Mouse (Mus musculus) layer of hippocampus, adult 2 months (tissue): ENCODE results near the gene Rtl10. TPM values are rescaled to one million over a fixed set of nuclear protein-coding genes. Genes with fewer than 3 reads are reported as not detected.

Source experiments
- DNase-seq, 2 experiments: peaks; one replicate each; pipeline ENCODE4 v3.0.0; 2022; ENCODE audit warnings: low spot score in 2 of 2
- H3K27ac ChIP-seq: fragments of 200-600 bp; 2 replicates; pipeline ENCODE4 v1.8.1; 2022
- H3K4me3 ChIP-seq: fragments of 200-600 bp; 2 replicates; pipeline ENCODE4 v1.8.1; 2022; ENCODE audit warnings: mild to moderate bottlenecking
- CTCF ChIP-seq: fragments of 200-600 bp; conservative IDR thresholded peaks from 2 replicates; pipeline ENCODE4 v1.8.1; 2022; ENCODE audit warnings: antibody characterized with exemption, mild to moderate bottlenecking, moderate library complexity
- long read RNA-seq, 2 experiments: library from polyadenylated mRNA; stranded (forward); transcript quantifications; one replicate each; pipeline ENCODE4 v2.0.0; 2021; ENCODE audit warnings: borderline mapping rate in 2 of 2
- total RNA-seq, 2 experiments: library from RNA; stranded (reverse); gene quantifications; 2 replicates each; pipeline ENCODE4 v1.2.3; 2021

The Rtl10 gene
- total RNA-seq = 10 to 100 TPM in 1 of 2 experiments, 1 to 10 TPM in 1; 7.0 to 11.4 TPM
- long read RNA-seq, experiment 1 = 0 reads
- long read RNA-seq, experiment 2, partial matches to known transcripts = 1 of 1 reads
- long read RNA-seq, experiment 2, other reads (novel, unspliced or antisense) = 0 of 1 reads

DNA sequence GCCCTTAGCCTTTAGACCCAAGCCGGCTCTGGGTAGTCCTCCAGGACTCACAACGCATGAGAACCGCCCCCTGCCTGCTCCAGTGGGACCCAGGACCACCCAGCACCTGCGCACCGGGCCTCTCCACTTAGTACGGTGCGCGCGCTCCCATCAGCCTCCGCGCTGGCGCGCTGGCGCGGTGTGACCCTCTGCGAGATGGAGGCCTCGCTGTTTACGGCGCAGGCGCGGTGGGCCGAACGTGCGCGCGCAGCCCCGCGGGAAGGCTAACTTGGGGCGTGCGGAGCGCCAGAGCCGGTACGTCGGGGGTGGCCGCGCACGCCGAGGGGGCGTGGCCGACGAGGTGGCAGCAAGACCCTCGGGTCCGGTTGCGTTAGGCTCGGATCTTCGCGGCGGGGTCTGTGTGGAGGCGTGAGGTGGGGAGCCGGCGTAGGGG, at the start of gene Rtl10, which contains the start of gene Gnb1l:
Gene Rtl10 (plus strand): TSS at position 344 of the 433 bp plus-strand sequence.
Gene Gnb1l (plus strand): TSS at position 156 of the 433 bp plus-strand sequence.
- no peak for TF ChIP-seq CTCF
- Histone ChIP-seq H3K4me3 (peak within 1 kb of the TSS; percentile 91), H3K27ac (peak within 1 kb of the TSS; percentile 94)
- peak; percentile 93 to 97 for DNase-seq

DNA sequence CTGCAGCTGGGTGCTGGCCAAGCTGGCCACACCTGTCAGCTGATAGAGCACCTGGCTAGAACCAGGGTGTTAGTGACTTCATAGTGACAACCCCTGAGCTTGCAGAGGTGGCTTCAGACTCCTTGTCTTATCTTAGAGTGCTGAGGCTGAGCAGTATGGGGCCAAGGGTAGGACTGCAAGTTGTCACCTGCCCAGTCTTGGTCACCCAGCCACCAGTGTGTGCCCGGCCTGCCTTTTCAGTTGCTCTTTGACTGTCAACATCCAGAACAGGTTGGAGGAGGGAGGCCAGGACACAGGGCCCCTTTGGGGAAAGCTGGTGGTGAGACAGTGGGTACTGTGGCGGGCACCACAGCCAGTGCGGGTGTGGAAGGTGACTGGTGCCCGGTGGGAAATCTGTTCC, 49.7 kb upstream of the Rtl10 start:
- H3K4me3 ChIP-seq = no peak overlapping the region
- DNase-seq = no peak
- no peak overlapping the region for H3K27ac ChIP-seq
- TF ChIP-seq CTCF = no peak

DNA sequence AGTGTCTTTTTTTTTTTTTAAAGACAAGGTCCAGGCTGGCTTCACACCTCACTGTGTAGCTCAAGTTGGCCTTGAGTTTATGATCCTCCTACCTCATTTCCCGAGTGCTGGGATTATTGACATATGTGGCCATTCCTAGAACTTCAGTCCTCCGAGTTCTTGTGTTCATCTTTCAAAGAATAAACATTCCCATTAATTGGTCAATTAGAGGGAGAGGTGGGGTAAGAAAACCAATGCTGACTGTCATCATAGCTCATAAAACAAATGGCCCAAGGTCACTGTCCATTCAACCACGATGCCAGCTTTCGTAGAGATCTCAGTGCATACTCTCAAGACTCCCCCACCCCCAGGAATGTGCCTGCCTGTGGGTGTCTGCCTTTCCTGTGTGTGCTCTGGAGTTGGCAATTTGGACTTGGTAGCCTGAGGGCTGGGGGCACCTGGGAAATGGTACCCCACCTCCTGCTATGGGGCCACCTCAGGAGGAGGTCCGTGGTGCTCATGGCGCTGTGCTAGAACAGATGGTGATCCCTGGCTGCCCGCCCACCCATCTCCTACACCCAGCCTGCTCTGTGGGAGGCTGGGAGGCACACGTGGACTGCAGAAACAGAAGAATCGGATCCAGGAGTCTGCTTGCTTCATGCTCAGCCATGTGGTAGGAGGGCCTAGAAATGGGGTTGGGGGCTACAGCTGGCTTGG, 47.1 kb upstream of the Rtl10 start:
- peak overlapping the region; percentile 93 for H3K27ac ChIP-seq
- no peak for TF ChIP-seq CTCF
- DNase-seq = peak; percentile 82
- H3K4me3 ChIP-seq = no peak overlapping the region

DNA sequence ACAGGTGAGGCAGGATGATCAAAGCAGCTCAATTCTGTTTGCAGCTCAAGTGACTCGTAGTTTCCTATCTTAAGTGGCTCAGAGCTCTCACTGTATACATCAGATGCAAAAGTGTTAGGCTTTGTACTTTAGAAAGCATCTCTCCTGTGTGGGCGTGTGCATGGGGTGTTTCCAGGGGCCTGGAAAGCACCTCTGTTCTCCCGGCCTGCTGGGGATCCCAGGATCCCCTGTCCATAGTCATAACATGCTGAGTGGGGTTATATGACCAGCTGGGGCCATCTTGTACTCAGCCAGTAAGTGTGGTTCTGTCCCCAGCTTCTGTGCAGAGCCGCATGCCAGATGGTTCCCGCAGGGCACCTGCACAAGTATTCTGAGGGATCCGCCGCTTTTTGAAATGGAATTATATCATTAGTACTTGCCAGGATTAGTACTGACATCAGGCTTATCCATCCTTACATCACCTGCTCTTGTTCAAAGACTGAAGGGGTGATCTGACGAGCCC, 46.3 kb upstream of the Rtl10 start:
- TF ChIP-seq CTCF = no peak
- peak overlapping the region; percentile 93 for H3K27ac ChIP-seq
- no peak overlapping the region; the same call in 1 of the 2 replicates for H3K4me3 ChIP-seq
- peak; percentile 32 to 58 for DNase-seq

DNA sequence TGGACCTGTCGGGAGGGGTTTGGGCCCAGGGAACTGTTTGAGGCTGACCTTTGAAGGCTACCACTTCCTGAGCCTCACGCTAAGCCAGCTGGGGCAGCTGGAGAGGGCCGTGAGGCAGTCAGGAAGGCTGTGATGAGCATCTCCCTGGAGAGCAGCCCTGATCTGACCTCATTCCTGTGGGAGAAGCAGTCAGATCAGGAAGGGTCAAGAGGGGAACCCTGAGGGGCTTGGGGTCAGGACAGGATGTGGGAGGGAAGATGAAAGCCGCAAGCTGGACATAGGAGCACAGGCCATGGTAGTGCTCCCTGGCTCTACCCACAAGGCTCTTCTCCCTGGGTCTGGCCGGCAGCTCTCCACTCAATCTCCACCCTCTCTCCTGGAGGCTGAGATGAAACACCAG, 44.9 kb upstream of the Rtl10 start:
- TF ChIP-seq CTCF = no peak
- DNase-seq = no peak
- Histone ChIP-seq H3K4me3 (no peak overlapping the region), H3K27ac (peak overlapping the region; percentile 93)

DNA sequence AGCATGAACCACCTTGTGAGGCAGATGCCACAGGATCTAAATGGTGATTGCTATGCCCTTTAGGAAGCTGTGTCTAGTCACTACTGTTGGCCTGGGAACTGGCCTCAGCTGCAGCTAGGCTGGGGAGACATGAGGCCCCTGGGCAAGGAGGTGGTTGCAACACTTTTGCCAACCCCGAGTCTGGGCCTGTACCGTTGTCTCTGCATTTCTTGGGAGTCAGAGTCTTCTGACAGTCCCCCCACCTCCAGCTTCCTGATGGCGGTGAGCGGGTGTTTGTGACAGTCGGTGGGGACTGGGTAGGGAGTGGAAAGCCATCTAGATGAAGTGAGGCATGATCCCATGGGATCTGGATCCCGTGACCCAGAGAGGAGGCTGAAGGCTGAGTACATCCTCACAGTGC, 43.3 kb upstream of the Rtl10 start:
- no peak overlapping the region for H3K27ac ChIP-seq
- DNase-seq = no peak
- H3K4me3 ChIP-seq = no peak overlapping the region
- TF ChIP-seq CTCF = no peak

DNA sequence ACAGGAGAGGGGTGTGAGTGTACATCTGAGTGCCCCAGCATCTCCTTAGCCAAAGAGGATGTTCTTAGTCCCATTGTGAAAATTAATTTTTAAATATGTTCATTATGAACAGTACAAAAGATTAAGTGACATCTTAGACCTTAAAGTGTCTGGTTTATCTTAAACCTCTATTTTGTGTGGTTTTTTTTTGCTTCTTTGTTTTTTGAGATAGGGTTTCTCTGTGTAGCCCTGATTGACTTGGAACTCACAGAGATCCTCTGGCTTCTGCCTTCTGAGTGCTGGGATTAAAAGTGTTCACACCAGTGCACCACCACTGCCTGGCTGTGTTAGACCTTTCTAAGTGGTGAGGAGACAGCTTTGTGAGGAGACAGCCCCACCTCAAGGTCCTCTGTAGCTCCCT, 40.0 kb upstream of the Rtl10 start:
- DNase-seq = no peak
- no peak overlapping the region for H3K4me3 ChIP-seq
- H3K27ac ChIP-seq = peak overlapping the region; percentile 24; the same call in 1 of the 2 replicates
- no peak for TF ChIP-seq CTCF

DNA sequence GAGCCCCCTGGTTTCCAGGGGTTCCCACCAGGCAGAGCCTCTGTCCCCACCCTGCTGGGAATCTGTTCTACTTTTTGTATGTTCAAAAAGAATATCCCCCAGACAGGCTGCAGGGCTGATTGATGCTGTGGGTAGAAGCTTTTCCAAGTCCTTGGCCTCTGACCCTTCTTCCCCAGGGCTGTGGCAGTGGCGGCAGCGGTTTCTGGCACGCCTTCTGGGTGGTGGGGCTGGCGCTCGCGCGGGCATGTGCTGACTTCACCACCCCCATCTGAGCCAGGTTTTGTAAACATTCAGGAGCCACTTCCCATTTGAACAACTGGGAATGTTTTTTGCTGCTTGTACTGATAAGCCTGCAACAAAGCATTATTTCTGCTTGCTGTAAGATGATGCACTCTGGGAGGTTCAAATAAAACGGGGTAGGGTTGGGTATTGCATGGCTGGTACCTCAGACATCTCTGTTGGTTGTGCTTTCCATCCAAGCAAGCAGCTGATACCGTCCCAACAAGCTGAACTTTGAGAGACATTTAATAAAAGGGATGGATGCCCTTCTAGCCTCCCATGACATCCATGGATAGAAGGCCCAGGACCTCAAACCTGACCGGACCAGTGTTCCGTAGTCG, 39.3 kb upstream of the Rtl10 start:
- TF ChIP-seq CTCF = no peak
- Histone ChIP-seq H3K27ac (peak overlapping the region; percentile 24), H3K4me3 (no peak overlapping the region)
- no peak for DNase-seq

DNA sequence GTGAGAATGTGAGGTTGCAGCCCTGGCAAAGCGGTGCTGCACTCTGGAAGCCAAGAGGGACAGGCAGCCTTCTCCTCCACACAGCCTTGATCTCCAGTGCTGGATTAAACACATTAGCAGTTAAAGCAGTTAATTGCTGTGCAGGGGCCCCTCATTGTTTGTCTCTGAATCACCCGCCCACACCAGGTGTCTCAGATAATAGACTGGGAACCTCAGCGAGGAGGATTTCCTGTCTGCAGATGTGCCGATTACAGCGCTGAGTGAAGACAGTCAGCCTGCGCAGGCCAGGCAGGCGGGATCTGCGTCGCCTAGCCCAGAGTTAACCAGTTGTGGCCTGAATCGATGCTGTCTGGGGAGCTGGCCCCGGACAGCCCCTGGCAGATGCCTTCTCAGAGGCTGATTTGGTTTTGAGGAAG, 38.7 kb upstream of the Rtl10 start:
- H3K4me3 ChIP-seq = no peak overlapping the region
- no peak for DNase-seq
- no peak for TF ChIP-seq CTCF
- H3K27ac ChIP-seq = peak overlapping the region; percentile 24; the same call in 1 of the 2 replicates

DNA sequence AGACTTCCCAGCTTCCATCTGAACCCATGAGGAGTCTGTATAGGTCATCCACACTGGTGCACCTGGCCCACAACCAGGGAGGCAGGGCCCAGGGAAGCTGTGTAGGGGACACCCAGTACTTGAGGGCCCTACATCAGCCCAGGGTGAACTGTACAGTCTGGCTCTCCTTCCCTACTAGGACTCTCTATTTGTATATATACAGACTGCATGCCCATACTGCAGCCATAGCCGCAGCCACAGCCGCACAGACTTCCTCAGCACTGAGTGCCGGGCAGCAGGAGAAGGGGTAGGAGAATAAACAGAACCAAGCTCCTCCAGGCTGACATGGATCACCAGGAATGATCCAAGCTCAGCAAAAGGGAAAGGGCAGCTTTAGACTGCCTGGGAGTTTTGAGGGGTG, 37.9 kb upstream of the Rtl10 start:
- Histone ChIP-seq H3K27ac (no peak overlapping the region), H3K4me3 (no peak overlapping the region)
- no peak for TF ChIP-seq CTCF
- no peak for DNase-seq

DNA sequence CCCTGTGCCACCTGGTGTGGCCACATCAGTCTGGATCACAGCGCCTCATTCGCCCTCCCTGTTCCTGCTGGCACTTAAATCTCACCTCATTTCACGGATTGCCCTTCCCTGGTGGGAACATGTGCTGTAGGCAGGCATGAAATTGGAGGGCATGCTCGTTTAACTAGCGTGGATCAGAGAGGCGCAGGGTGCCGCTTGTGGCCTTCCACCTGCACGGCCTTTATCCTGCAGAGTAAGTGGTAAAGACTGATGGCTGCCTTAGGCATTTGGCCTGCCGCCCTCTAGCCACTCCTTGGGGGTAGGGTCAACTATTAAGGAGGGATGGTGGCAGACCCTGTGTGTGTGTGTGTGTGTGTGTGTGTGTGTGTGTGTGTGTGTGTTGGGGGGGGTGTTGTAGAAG, 36.7 kb upstream of the Rtl10 start:
- no peak for TF ChIP-seq CTCF

DNA sequence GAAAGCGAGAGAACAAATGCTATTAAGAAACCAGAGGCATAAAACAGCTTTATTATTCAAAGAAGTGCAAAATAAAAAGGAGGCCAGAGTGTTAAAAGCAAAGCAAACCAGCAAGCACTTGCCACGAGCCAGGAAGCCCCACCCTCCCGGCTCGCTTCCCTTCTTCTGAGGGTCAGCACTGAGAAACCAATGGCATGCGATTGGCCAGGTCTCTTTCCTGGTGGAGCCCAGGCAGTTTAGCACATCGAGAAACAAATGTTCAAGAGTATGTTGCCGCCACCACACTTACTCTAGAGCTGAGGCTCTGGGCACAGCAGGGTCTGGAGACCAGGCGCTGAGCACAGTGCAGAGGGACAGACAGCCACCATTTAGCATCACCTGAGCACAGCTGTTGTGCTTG, 36.1 kb upstream of the Rtl10 start:
- no peak overlapping the region for H3K4me3 ChIP-seq
- peak overlapping the region; percentile 50; the same call in 1 of the 2 replicates for H3K27ac ChIP-seq
- no peak for TF ChIP-seq CTCF
- no peak for DNase-seq

More for the DNA sequence above, 36.7 kb upstream of the Rtl10 start:
- H3K4me3 ChIP-seq = no peak overlapping the region
- no peak overlapping the region for H3K27ac ChIP-seq
- no peak for DNase-seq

DNA sequence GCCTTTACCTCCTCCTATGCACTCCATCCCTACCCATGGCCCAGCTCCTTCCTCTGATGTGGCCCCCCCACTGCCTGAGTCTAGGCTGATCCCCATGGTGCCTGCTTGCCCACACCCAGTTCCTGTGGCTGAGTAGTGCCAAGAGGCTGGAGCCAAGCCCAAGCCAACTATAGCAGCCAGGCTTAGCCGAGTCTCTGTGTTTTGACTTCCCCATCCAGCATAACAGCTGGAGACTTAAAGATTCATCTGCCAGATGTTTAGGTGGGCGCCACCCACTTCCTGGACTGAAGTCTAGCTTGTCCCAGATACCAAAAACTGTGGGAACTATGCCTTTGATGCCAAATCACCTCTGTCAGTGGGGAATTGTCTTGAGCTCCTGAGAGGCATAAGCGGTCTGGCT, 34.4 kb upstream of the Rtl10 start:
- no peak for TF ChIP-seq CTCF
- Histone ChIP-seq H3K27ac (peak overlapping the region; percentile 50), H3K4me3 (no peak overlapping the region)
- no peak for DNase-seq
